Mouse (Mus musculus) heart, embryonic 10.5 days (tissue): ENCODE measurements around the gene Ehbp1. TPM values are rescaled to one million over a fixed set of nuclear protein-coding genes. Genes with fewer than 3 reads are reported as not detected.

Source experiments
- DNase-seq: peaks from one replicate; pipeline ENCODE4 v3.0.0-alpha.2; 2017; ENCODE audit warnings: low spot score
- H3K27ac ChIP-seq: fragments of 300-500 bp; sonication (generic); 2 replicates; pipeline ENCODE4 v1.5.1; 2016; ENCODE audit warnings: mild to moderate bottlenecking
- H3K27me3 ChIP-seq: fragments of 300-500 bp; sonication (generic); 2 replicates; pipeline ENCODE4 v1.6.1; 2016; ENCODE audit warnings: mild to moderate bottlenecking; ENCODE audit not compliant: poor library complexity, insufficient read depth, severe bottlenecking
- H3K36me3 ChIP-seq: fragments of 300-500 bp; sonication (generic); 2 replicates; pipeline ENCODE4 v1.6.1; 2016; ENCODE audit warnings: mild to moderate bottlenecking, moderate library complexity
- H3K4me1 ChIP-seq: fragments of 300-500 bp; sonication (generic); 2 replicates; pipeline ENCODE4 v1.6.1; 2016; ENCODE audit warnings: mild to moderate bottlenecking
- H3K4me3 ChIP-seq: fragments of 300-500 bp; sonication (generic); 2 replicates; pipeline ENCODE4 v1.5.1; 2016; ENCODE audit warnings: mild to moderate bottlenecking, moderate library complexity
- H3K9me3 ChIP-seq: fragments of 300-500 bp; sonication (generic); 2 replicates; pipeline ENCODE4 v1.6.1; 2016; ENCODE audit warnings: mild to moderate bottlenecking, moderate library complexity
- WGBS: fragments of 180-500 bp; shearing (Covaris S2); methylation state at CpG from one replicate; pipeline ENCODE4 v1.1.7; 2016; 5-methylcytosine and 5-hydroxymethylcytosine counted together
- polyA plus RNA-seq: library from polyadenylated mRNA; unstranded; fragments of >200 nt; fragmentation: Nextera tagmentation; extraction: Ambion mirVana; gene quantifications from 2 replicates; pipeline ENCODE4 v1.2.1, GENCODE M21; 2016

Gene Ehbp1
- polyA plus RNA-seq, 1 experiment from 2014 or later: 10.6 TPM

GRCm38 (mm10) chr11:22271889-22272288, 70.2 kb downstream of the Ehbp1 start:
- 83% methylated on average over 3 of the region's 3 CpGs for WGBS

DNA sequence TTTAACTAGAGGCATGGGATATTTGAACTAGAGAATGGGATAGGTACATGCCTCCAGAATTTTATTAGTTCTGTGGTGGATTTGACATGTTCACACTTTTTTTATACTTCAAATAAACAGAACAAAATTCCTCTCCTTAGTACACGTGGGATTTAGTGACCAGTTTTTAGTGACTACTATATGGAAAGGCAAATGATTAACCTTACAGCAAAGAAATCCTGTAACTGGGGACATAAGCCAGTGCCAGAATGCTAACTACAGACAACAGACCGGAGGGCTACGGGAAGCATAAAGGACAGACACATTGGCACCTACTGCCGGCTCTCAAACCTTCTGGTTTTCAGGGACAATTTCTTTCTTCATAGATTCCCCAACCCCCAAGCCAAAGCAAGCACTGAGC, 72.4 kb downstream of the Ehbp1 start:
- Histone ChIP-seq H3K27me3 (no peaks in the 10 kb centered on the region), H3K36me3 (no peaks in the 10 kb centered on the region), H3K9me3 (no peaks in the 10 kb centered on the region), H3K27ac (no peak overlapping the region), H3K4me3 (no peak overlapping the region), H3K4me1 (0 out of 2 replicates have a peak, but pooled peaks cover 4% of the 10 kb centered on the region)
- 81% methylated on average over 4 of the region's 4 CpGs for whole genome bisulfite sequencing
- no peak for DNase-seq

More at GRCm38 (mm10) chr11:22271889-22272288, 70.2 kb downstream of the Ehbp1 start:
- Histone ChIP-seq H3K36me3 (peaks cover 12% of the 10 kb centered on the region), H3K9me3 (no peaks in the 10 kb centered on the region), H3K4me3 (no peak overlapping the region), H3K4me1 (0 out of 2 replicates have a peak, but pooled peaks cover 4% of the 10 kb centered on the region), H3K27me3 (no peaks in the 10 kb centered on the region), H3K27ac (no peak overlapping the region)
- no peak for DNase-seq

DNA sequence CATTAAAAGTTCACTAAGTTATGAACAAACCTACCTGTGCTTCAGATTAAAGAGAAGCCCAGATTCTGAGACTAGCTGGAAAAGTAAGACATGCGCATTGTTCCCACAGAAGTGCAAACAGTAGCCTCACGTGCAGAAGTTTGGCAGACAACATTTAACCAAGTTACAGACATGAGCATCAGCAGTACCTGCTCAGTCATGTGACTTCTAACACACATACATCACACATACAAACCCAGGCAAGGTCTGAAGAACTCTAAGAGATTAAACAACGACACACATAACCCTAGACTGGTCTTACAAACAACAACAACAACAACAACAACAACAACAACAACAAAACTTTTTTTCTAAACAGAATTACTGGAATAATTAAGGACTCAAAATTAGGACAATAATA, 72.9 kb downstream of the Ehbp1 start:
- Histone ChIP-seq H3K27ac (no peak overlapping the region), H3K27me3 (no peaks in the 10 kb centered on the region), H3K9me3 (no peaks in the 10 kb centered on the region), H3K4me3 (no peak overlapping the region), H3K36me3 (no peaks in the 10 kb centered on the region), H3K4me1 (0 out of 2 replicates have a peak, but pooled peaks cover 4% of the 10 kb centered on the region)
- DNase-seq: no peak
- WGBS: 80% methylated on average over 3 of the region's 3 CpGs

DNA sequence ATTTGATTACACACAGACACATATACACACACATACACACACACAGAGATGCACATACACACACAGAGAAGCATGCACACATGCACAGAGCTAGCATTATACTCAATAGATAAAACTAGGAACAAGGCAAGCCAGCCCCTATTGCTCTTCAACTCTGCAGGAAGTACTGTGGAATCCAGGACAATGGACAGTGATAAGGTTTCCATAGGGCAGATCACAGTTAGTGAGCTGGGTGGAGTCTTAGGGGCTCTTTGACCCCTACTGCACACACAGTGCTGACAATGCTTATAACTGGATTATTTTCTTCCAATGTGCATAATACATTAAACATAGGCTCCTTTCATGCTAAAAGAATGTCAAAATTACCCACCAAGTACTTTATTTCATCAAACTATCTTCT, 75.1 kb downstream of the Ehbp1 start:
- Histone ChIP-seq H3K9me3 (no peaks in the 10 kb centered on the region), H3K4me3 (no peak overlapping the region)

GRCm38 (mm10) chr11:22255418-22255817, 86.7 kb downstream of the Ehbp1 start:
- Histone ChIP-seq H3K4me1 (no peaks in the 10 kb centered on the region), H3K27me3 (no peaks in the 10 kb centered on the region), H3K9me3 (no peaks in the 10 kb centered on the region), H3K27ac (no peak overlapping the region), H3K4me3 (no peak overlapping the region), H3K36me3 (no peaks in the 10 kb centered on the region)
- WGBS: 94% methylated on average over 1 of the region's 1 CpGs
- DNase-seq: no peak

More for the DNA sequence above, 75.1 kb downstream of the Ehbp1 start:
- Histone ChIP-seq H3K4me1 (0 out of 2 replicates have a peak, but pooled peaks cover 4% of the 10 kb centered on the region), H3K27me3 (no peaks in the 10 kb centered on the region), H3K27ac (no peak overlapping the region), H3K36me3 (no peaks in the 10 kb centered on the region)
- no peak for DNase-seq

DNA sequence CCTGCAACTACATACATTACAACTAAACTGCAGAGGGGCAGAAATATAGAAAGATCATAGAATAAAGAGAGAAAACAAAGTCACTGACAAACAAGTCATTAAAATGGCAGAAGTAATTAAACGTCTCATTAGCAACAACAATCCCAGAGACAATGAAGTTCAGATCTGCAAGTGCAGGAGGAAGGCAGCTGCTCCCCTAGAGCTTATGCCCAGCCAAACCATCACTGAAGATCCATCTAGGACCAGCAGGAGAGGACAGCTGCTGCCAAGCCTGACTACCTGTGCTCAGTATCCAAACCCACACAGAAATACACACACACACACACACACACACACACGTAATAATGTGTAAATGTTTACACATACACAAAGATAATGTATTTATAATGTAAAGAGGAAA, 92.7 kb downstream of the Ehbp1 start:
- no peaks in the 10 kb centered on the region for H3K9me3 ChIP-seq
- 87% methylated on average over 2 of the region's 2 CpGs for whole genome bisulfite sequencing
- no peaks in the 10 kb centered on the region for H3K4me1 ChIP-seq
- DNase-seq: no peak
- H3K27me3 ChIP-seq: no peaks in the 10 kb centered on the region
- no peak overlapping the region for H3K27ac ChIP-seq
- H3K4me3 ChIP-seq: no peak overlapping the region
- H3K36me3 ChIP-seq: no peaks in the 10 kb centered on the region

GRCm38 (mm10) chr11:22247736-22248135, 94.4 kb downstream of the Ehbp1 start:
- H3K27ac ChIP-seq: no peak overlapping the region
- H3K36me3 ChIP-seq: no peaks in the 10 kb centered on the region
- no peaks in the 10 kb centered on the region for H3K9me3 ChIP-seq
- no peaks in the 10 kb centered on the region for H3K4me1 ChIP-seq
- H3K4me3 ChIP-seq: no peak overlapping the region
- no peak for DNase-seq
- H3K27me3 ChIP-seq: no peaks in the 10 kb centered on the region
- 66% methylated on average over 4 of the region's 4 CpGs for WGBS

GRCm38 (mm10) chr11:22247069-22247468, 95.0 kb downstream of the Ehbp1 start:
- no peak for DNase-seq

GRCm38 (mm10) chr11:22235558-22235957, 106.5 kb downstream of the Ehbp1 start:
- H3K4me3 ChIP-seq: no peak overlapping the region
- no peaks in the 10 kb centered on the region for H3K36me3 ChIP-seq
- WGBS: 86% methylated on average over 5 of the region's 5 CpGs
- DNase-seq: no peak
- H3K27ac ChIP-seq: no peak overlapping the region
- no peaks in the 10 kb centered on the region for H3K9me3 ChIP-seq
- no peaks in the 10 kb centered on the region for H3K27me3 ChIP-seq
- H3K4me1 ChIP-seq: no peaks in the 10 kb centered on the region

More at GRCm38 (mm10) chr11:22247069-22247468, 95.0 kb downstream of the Ehbp1 start:
- no peaks in the 10 kb centered on the region for H3K9me3 ChIP-seq
- no peaks in the 10 kb centered on the region for H3K27me3 ChIP-seq
- H3K27ac ChIP-seq: no peak overlapping the region
- no peak overlapping the region for H3K4me3 ChIP-seq
- H3K36me3 ChIP-seq: no peaks in the 10 kb centered on the region
- H3K4me1 ChIP-seq: no peaks in the 10 kb centered on the region

GRCm38 (mm10) chr11:22234739-22235138, 107.4 kb downstream of the Ehbp1 start:
- Histone ChIP-seq H3K4me3 (no peak overlapping the region), H3K9me3 (no peaks in the 10 kb centered on the region), H3K27ac (no peak overlapping the region), H3K36me3 (no peaks in the 10 kb centered on the region), H3K27me3 (no peaks in the 10 kb centered on the region), H3K4me1 (no peaks in the 10 kb centered on the region)
- 38% methylated on average over 1 of the region's 1 CpGs for WGBS
- no peak for DNase-seq

GRCm38 (mm10) chr11:22230906-22231305, 111.2 kb downstream of the Ehbp1 start:
- H3K4me3 ChIP-seq: no peak overlapping the region
- H3K4me1 ChIP-seq: no peaks in the 10 kb centered on the region
- no peaks in the 10 kb centered on the region for H3K27me3 ChIP-seq
- H3K36me3 ChIP-seq: peaks cover 2% of the 10 kb centered on the region; the same call in 1 of the 2 replicates
- DNase-seq: no peak
- no peaks in the 10 kb centered on the region for H3K9me3 ChIP-seq
- no peak overlapping the region for H3K27ac ChIP-seq
- 85% methylated on average over 6 of the region's 6 CpGs for WGBS

DNA sequence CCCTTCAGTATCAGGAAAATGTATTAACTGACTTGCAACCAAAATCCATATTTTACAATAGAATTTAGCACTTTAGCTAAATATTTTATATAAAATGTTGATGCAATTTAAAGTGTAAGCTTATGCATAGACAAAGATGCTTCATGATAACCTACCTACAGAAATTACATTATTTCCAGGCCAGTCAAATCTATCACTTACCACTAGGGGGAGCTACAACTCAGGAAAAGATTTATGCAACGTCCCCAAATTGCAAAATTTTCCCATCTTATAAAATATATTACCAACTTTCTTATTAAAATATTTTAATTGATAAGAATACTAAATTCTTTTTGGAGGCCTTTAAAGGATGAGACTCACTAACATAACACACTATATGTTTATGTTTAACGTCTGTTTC, 116.5 kb downstream of the Ehbp1 start:
- no peak for DNase-seq
- 53% methylated on average over 2 of the region's 2 CpGs for WGBS
- no peaks in the 10 kb centered on the region for H3K9me3 ChIP-seq
- no peak overlapping the region for H3K4me3 ChIP-seq
- H3K27me3 ChIP-seq: no peaks in the 10 kb centered on the region
- H3K27ac ChIP-seq: no peak overlapping the region
- H3K36me3 ChIP-seq: peaks cover 2% of the 10 kb centered on the region; the same call in 1 of the 2 replicates
- no peaks in the 10 kb centered on the region for H3K4me1 ChIP-seq

DNA sequence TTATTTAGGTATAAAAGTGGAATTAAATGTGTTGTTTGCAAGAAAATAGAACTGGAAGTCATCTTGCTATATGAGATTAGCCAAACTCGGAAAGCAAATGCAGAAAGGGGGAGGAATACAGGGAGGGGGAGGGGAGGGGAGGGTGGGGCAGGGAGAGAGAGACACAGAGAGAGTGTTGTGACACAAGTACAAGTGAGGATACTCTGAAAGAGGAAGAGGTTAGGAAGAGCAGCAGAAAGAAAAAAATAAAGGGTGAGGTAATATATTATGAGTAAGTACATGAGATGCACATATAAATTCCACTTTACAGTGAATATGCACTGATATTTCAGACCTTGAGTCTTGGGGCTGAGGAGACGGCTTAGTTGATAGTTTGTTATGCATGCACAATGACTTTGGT, 123.9 kb downstream of the Ehbp1 start:
- H3K4me3 ChIP-seq: no peak overlapping the region

DNA sequence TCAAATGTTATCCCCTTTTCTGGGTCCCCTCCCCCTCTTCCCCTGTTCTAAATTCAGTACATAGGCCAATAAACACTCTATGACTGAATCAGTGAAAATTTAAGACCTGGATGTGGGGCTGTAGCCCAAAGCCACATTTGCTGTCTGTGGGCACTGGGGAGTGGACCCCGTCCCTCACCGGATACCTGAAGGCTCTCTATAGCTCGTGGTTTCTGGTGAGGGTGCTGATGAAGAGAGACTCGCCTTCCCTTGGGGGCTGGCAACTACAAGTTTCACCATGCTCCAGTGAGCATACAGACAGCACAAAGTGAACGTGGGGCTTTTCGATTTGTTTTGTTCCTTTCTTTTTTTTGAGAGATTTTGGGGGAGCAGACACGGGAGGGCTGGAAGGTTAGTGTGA, 125.2 kb downstream of the Ehbp1 start:
- Histone ChIP-seq H3K9me3 (no peaks in the 10 kb centered on the region), H3K4me3 (no peak overlapping the region), H3K4me1 (no peaks in the 10 kb centered on the region), H3K27ac (no peak overlapping the region), H3K27me3 (no peaks in the 10 kb centered on the region), H3K36me3 (no peaks in the 10 kb centered on the region)
- no peak for DNase-seq
- WGBS: 77% methylated on average over 7 of the region's 7 CpGs

More for the DNA sequence above, 123.9 kb downstream of the Ehbp1 start:
- Histone ChIP-seq H3K9me3 (no peaks in the 10 kb centered on the region), H3K27ac (no peak overlapping the region), H3K4me1 (no peaks in the 10 kb centered on the region), H3K36me3 (no peaks in the 10 kb centered on the region), H3K27me3 (no peaks in the 10 kb centered on the region)
- DNase-seq: no peak
- 82% methylated on average over 2 of the region's 2 CpGs for WGBS
